Mouse (Mus musculus) midbrain, embryonic 14.5 days (tissue): ENCODE measurements around the gene Ripk3. TPM values are rescaled to one million over a fixed set of nuclear protein-coding genes. Genes with fewer than 3 reads are reported as not detected.

Experiments used
- ATAC-seq: fragments of 200-750 bp; cut with Nextera tagmentation; 2 replicates; pipeline ENCODE4 v1.8.0; 2017; ENCODE audit warnings: moderate number of reproducible peaks, moderate library complexity; ENCODE audit not compliant: low FRiP score, low TSS enrichment
- DNase-seq: peaks from one replicate; pipeline ENCODE4 v3.0.0-alpha.2; 2015
- H3K27ac ChIP-seq: fragments of 300-500 bp; sonication (generic); replicated peaks from 2 replicates; pipeline ENCODE4 v1.5.1; 2014; ENCODE audit warnings: mild to moderate bottlenecking, low read depth, low read length, moderate library complexity
- H3K27me3 ChIP-seq: fragments of 300-500 bp; sonication (generic); 2 replicates; pipeline ENCODE4 v1.6.1; 2014; ENCODE audit warnings: low read length, control low read depth, mixed read lengths; ENCODE audit not compliant: control insufficient read depth, insufficient read depth
- H3K36me3 ChIP-seq: fragments of 300-500 bp; sonication (generic); 2 replicates; pipeline ENCODE4 v1.6.1; 2014; ENCODE audit warnings: low read length, control low read depth; ENCODE audit not compliant: control insufficient read depth, insufficient read depth
- H3K4me1 ChIP-seq: fragments of 300-500 bp; sonication (generic); 2 replicates; pipeline ENCODE4 v1.6.1; 2014; ENCODE audit warnings: mild to moderate bottlenecking, antibody characterized with exemption, low read length, control low read depth; ENCODE audit not compliant: control insufficient read depth, insufficient read depth
- H3K4me2 ChIP-seq: fragments of 300-500 bp; sonication (generic); 2 replicates; pipeline ENCODE4 v1.6.1; 2014; ENCODE audit warnings: mild to moderate bottlenecking, low read length, moderate library complexity
- H3K4me3 ChIP-seq: fragments of 300-500 bp; sonication (generic); replicated peaks from 2 replicates; pipeline ENCODE4 v1.5.1; 2014; ENCODE audit warnings: low read depth, low read length
- H3K9ac ChIP-seq: fragments of 300-500 bp; sonication (generic); replicated peaks from 2 replicates; pipeline ENCODE4 v1.6.1; 2014; ENCODE audit warnings: mild to moderate bottlenecking, low read length, moderate library complexity
- H3K9me3 ChIP-seq: fragments of 300-500 bp; sonication (generic); 2 replicates; pipeline ENCODE4 v1.6.1; 2016; ENCODE audit warnings: low read length, control low read depth, mixed read lengths; ENCODE audit not compliant: control insufficient read depth
- WGBS: fragments of 180-500 bp; shearing (Covaris S2); extraction: QIAGEN DNeasy Blood & Tissue Kit; methylation state at CpG from one replicate; pipeline ENCODE4 v1.1.7; 2014; 5-methylcytosine and 5-hydroxymethylcytosine counted together
- polyA plus RNA-seq: library from polyadenylated mRNA; unstranded; fragments of >200 nt; fragmentation: Nextera tagmentation; extraction: Ambion mirVana; gene quantifications from 2 replicates; pipeline ENCODE4 v1.2.1, GENCODE M21; 2014

The Ripk3 gene
- polyA plus RNA-seq, 1 experiment from 2014 or later: 1.8 TPM

GRCm38 (mm10) chr14:55735758-55736157, 52.9 kb downstream of the Ripk3 start:
- H3K9me3 ChIP-seq: no peaks in the 10 kb centered on the region
- no peak overlapping the region for H3K9ac ChIP-seq
- H3K4me2 ChIP-seq: no peak overlapping the region
- no peaks in the 10 kb centered on the region for H3K4me1 ChIP-seq
- peaks cover 23% of the 10 kb centered on the region for H3K36me3 ChIP-seq
- no peak overlapping the region for H3K27ac ChIP-seq
- H3K4me3 ChIP-seq: no peak overlapping the region
- ATAC-seq: no peak
- no peak for DNase-seq
- no peaks in the 10 kb centered on the region for H3K27me3 ChIP-seq
- 88% methylated on average over 4 of the region's 4 CpGs for WGBS

GRCm38 (mm10) chr14:55735334-55735733, 53.3 kb downstream of the Ripk3 start:
- peaks cover 21% of the 10 kb centered on the region for H3K36me3 ChIP-seq
- ATAC-seq: no peak
- no peak for DNase-seq
- no peak overlapping the region for H3K4me3 ChIP-seq
- H3K27ac ChIP-seq: no peak overlapping the region
- WGBS: 71% methylated on average over 3 of the region's 3 CpGs
- no peaks in the 10 kb centered on the region for H3K9me3 ChIP-seq
- no peak overlapping the region for H3K4me2 ChIP-seq
- H3K27me3 ChIP-seq: no peaks in the 10 kb centered on the region
- H3K9ac ChIP-seq: no peak overlapping the region
- no peaks in the 10 kb centered on the region for H3K4me1 ChIP-seq

Other genes starting within 250 kb of the Ripk3 start
- 15.8 and 16.2 TPM in 2 replicates for gene Pck2, start 248.6 kb downstream of the Ripk3 start, polyA plus RNA-seq
- 133 and 134 TPM in 2 replicates for gene Dcaf11, start 228.9 kb downstream of the Ripk3 start, polyA plus RNA-seq
- gene A730061H03Rik, start 228.5 kb downstream of the Ripk3 start, polyA plus RNA-seq: 1.7 and 2.1 TPM in 2 replicates
- not detected in 2 replicates for gene Fitm1, start 213.2 kb downstream of the Ripk3 start, polyA plus RNA-seq
- 189 and 217 TPM in 2 replicates for gene Psme1, start 210.7 kb downstream of the Ripk3 start, polyA plus RNA-seq
- 17.3 and 32.8 TPM in 2 replicates for gene Emc9, start 203.6 kb downstream of the Ripk3 start, polyA plus RNA-seq
- gene Psme2, start 197.8 kb downstream of the Ripk3 start, polyA plus RNA-seq: 165 and 182 TPM in 2 replicates
- gene Rnf31, start 197.2 kb downstream of the Ripk3 start, polyA plus RNA-seq: 15.6 and 17.1 TPM in 2 replicates
- gene Irf9, start 185.3 kb downstream of the Ripk3 start, polyA plus RNA-seq: 7.2 and 11.5 TPM in 2 replicates
- 2.6 and 8.2 TPM in 2 replicates for gene Rec8, start 170.8 kb downstream of the Ripk3 start, polyA plus RNA-seq
- 107 and 111 TPM in 2 replicates for gene Ipo4, start 152.9 kb downstream of the Ripk3 start, polyA plus RNA-seq
- gene Gm49378, start 151.0 kb downstream of the Ripk3 start, polyA plus RNA-seq: 2.6 and 4.1 TPM in 2 replicates
- 44.7 and 53.8 TPM in 2 replicates for gene Tm9sf1, start 145.1 kb downstream of the Ripk3 start, polyA plus RNA-seq
- gene Tssk4, start 138.7 kb downstream of the Ripk3 start, polyA plus RNA-seq: 0.35 and 0.47 TPM in 2 replicates
- 74.8 and 78.9 TPM in 2 replicates for gene Mdp1, start 128.4 kb downstream of the Ripk3 start, polyA plus RNA-seq
- gene Gmpr2, start 116.9 kb downstream of the Ripk3 start, polyA plus RNA-seq: 41.0 and 42.3 TPM in 2 replicates
- gene Nedd8, start 116.7 kb downstream of the Ripk3 start, polyA plus RNA-seq: 529 and 660 TPM in 2 replicates
- 23.4 and 26.9 TPM in 2 replicates for gene Tinf2, start 107.0 kb downstream of the Ripk3 start, polyA plus RNA-seq
- 0.14 and 0.36 TPM in 2 replicates for gene Tgm1, start 74.9 kb downstream of the Ripk3 start, polyA plus RNA-seq
- 39.4 and 48.5 TPM in 2 replicates for gene Rabggta, start 66.6 kb downstream of the Ripk3 start, polyA plus RNA-seq
- gene Dhrs1, start 43.2 kb downstream of the Ripk3 start, polyA plus RNA-seq: 60.1 and 65.1 TPM in 2 replicates
- gene Nop9, start 43.2 kb downstream of the Ripk3 start, polyA plus RNA-seq: 25.0 and 31.2 TPM in 2 replicates
- 0.18 and 0.19 TPM in 2 replicates for gene Cideb, start 30.4 kb downstream of the Ripk3 start, polyA plus RNA-seq
- gene Ltb4r2, start 27.4 kb downstream of the Ripk3 start, polyA plus RNA-seq: 0.32 and 0.69 TPM in 2 replicates
- gene Ltb4r1, start 22.9 kb downstream of the Ripk3 start, polyA plus RNA-seq: 0.77 TPM in 1 of 2 replicates, not detected in the other
- 2.4 and 3.2 TPM in 2 replicates for gene Adcy4, start 4.8 kb downstream of the Ripk3 start, polyA plus RNA-seq
- 6.2 and 8.7 TPM in 2 replicates for gene Nfatc4, start 34.3 kb upstream of the Ripk3 start, polyA plus RNA-seq
- 6.5 and 11.2 TPM in 2 replicates for gene Nynrin, start 65.1 kb upstream of the Ripk3 start, polyA plus RNA-seq
- 0.19 and 0.20 TPM in 2 replicates for gene Cbln3, start 95.5 kb upstream of the Ripk3 start, polyA plus RNA-seq
- gene Khnyn, start 96.1 kb upstream of the Ripk3 start, polyA plus RNA-seq: 6.5 and 7.1 TPM in 2 replicates
- gene Sdr39u1, start 111.4 kb upstream of the Ripk3 start, polyA plus RNA-seq: 125 and 142 TPM in 2 replicates
- gene Cma1, start 155.8 kb upstream of the Ripk3 start, polyA plus RNA-seq: 0.26 TPM in 1 of 2 replicates, not detected in the other
- gene Cma2, start 162.1 kb upstream of the Ripk3 start, polyA plus RNA-seq: not detected in 2 replicates
- not detected in 2 replicates for gene Mcpt1, start 229.1 kb upstream of the Ripk3 start, polyA plus RNA-seq
- gene Mcpt9, start 241.6 kb upstream of the Ripk3 start, polyA plus RNA-seq: not detected in 2 replicates